Mouse (Mus musculus) MEL (cell line): Measurements from ENCODE around the gene Otof. TPM values are rescaled to one million over a fixed set of nuclear protein-coding genes. Genes with fewer than 3 reads are reported as not detected.

Experiments
- DNase-seq: peaks from one replicate; pipeline ENCODE4 v3.0.0; 2011; ENCODE audit warnings: low read depth, low spot score
- H3K27ac ChIP-seq: 2 replicates; pipeline ENCODE4 v1.5.1; 2012; ENCODE audit warnings: low read depth, mild to moderate bottlenecking, control low read depth, low read length, moderate library complexity; ENCODE audit not compliant: control insufficient read depth
- H3K27me3 ChIP-seq, 2 experiments: fragments of 150-350 bp in 1 of 2; sonication (generic) in 1 of 2; 2 replicates each; pipeline ENCODE4 v1.6.1; 2012; ENCODE audit warnings: low read length in 2 of 2, mild to moderate bottlenecking in 2 of 2, improper control_type of control experiment in 1 of 2, moderate library complexity in 1 of 2; ENCODE audit not compliant: insufficient read depth in 2 of 2, control insufficient read depth in 1 of 2
- H3K36me3 ChIP-seq, 2 experiments: 2 replicates each; pipeline ENCODE4 v1.6.1; 2012 to 2014; ENCODE audit warnings: low read length in 2 of 2, improper control_type of control experiment in 1 of 2, inconsistent platforms in 1 of 2, mild to moderate bottlenecking in 1 of 2; ENCODE audit not compliant: insufficient read depth in 2 of 2, control insufficient read depth in 1 of 2
- H3K4me1 ChIP-seq, 2 experiments: fragments of 150-350 bp in 1 of 2; sonication (generic) in 1 of 2; 2 replicates each; pipeline ENCODE4 v1.6.1; 2012; ENCODE audit warnings: low read length in 2 of 2, improper control_type of control experiment in 1 of 2, mild to moderate bottlenecking in 1 of 2; ENCODE audit not compliant: insufficient read depth in 2 of 2, control insufficient read depth in 1 of 2
- H3K4me3 ChIP-seq, 2 experiments: fragments of 150-350 bp in 1 of 2; sonication (generic) in 1 of 2; 2 replicates each; pipeline ENCODE4 v1.5.1; 2012; ENCODE audit warnings: low read depth in 2 of 2, low read length in 2 of 2, mild to moderate bottlenecking in 2 of 2, moderate library complexity in 2 of 2, control low read depth in 1 of 2, improper control_type of control experiment in 1 of 2; ENCODE audit not compliant: control insufficient read depth in 1 of 2, insufficient read depth in 1 of 2
- H3K79me2 ChIP-seq: 2 replicates; pipeline ENCODE4 v1.6.1; 2012; ENCODE audit warnings: mild to moderate bottlenecking, low read length, moderate library complexity; ENCODE audit not compliant: control insufficient read depth, poor library complexity, insufficient read depth
- H3K9ac ChIP-seq: 2 replicates; pipeline ENCODE4 v1.6.1; 2012; ENCODE audit warnings: low read depth, mild to moderate bottlenecking, control low read depth, low read length, moderate library complexity; ENCODE audit not compliant: control insufficient read depth, poor library complexity, severe bottlenecking
- H3K9me3 ChIP-seq: fragments of 150-350 bp; sonication (generic); replicated peaks from 2 replicates; pipeline ENCODE4 v1.6.1; 2012; ENCODE audit warnings: mild to moderate bottlenecking, low read length, improper control_type of control experiment, moderate library complexity; ENCODE audit not compliant: insufficient read depth
- BHLHE40 ChIP-seq: IDR thresholded peaks from 2 replicates; pipeline ENCODE4 v1.6.1; 2012; ENCODE audit warnings: low read depth, mild to moderate bottlenecking, inconsistent platforms, low read length, improper control_type of control experiment, borderline replicate concordance
- CHD1 ChIP-seq: IDR thresholded peaks from 2 replicates; pipeline ENCODE4 v1.6.1; 2012; ENCODE audit warnings: low read depth, mild to moderate bottlenecking, inconsistent platforms, low read length, improper control_type of control experiment
- CHD2 ChIP-seq: IDR thresholded peaks from 2 replicates; pipeline ENCODE4 v1.6.1; 2011; ENCODE audit warnings: low read length, improper control_type of control experiment
- CTCF ChIP-seq, 3 experiments: IDR thresholded peaks in 2 of 3; conservative IDR thresholded peaks in 1 of 3; 2 replicates each; pipeline ENCODE4 v1.5.1; 2011 to 2012; ENCODE audit warnings: low read length in 3 of 3, low read depth in 2 of 3, mild to moderate bottlenecking in 2 of 3, improper control_type of control experiment in 1 of 3, inconsistent platforms in 1 of 3, mixed read lengths in 1 of 3, moderate library complexity in 1 of 3; ENCODE audit not compliant: control insufficient read depth in 1 of 3, insufficient read depth in 1 of 3, poor library complexity in 1 of 3, severe bottlenecking in 1 of 3
- E2F4 ChIP-seq: IDR thresholded peaks from 2 replicates; pipeline ENCODE4 v1.6.1; 2011; ENCODE audit warnings: low read depth, low read length, improper control_type of control experiment, borderline replicate concordance
- ELF1 ChIP-seq: IDR thresholded peaks from 2 replicates; pipeline ENCODE4 v1.6.1; 2014; ENCODE audit warnings: low read depth, mild to moderate bottlenecking, inconsistent platforms, low read length, improper control_type of control experiment, moderate library complexity
- EP300 ChIP-seq, 2 experiments: IDR thresholded peaks; 2 replicates each; pipeline ENCODE4 v1.6.1; 2011; ENCODE audit warnings: improper control_type of control experiment in 2 of 2, low read length in 2 of 2, low read depth in 1 of 2, mild to moderate bottlenecking in 1 of 2
- ETS1 ChIP-seq: IDR thresholded peaks from 2 replicates; pipeline ENCODE4 v1.6.1; 2012; ENCODE audit warnings: low read depth, mild to moderate bottlenecking, inconsistent platforms, low read length, improper control_type of control experiment, moderate library complexity
- GABPA ChIP-seq: IDR thresholded peaks from 2 replicates; pipeline ENCODE4 v1.6.1; 2012; ENCODE audit warnings: low read depth, mild to moderate bottlenecking, inconsistent platforms, low read length, improper control_type of control experiment, moderate library complexity
- GATA1 ChIP-seq: IDR thresholded peaks from 2 replicates; pipeline ENCODE4 v1.6.1; 2011; ENCODE audit warnings: low read depth, low read length, improper control_type of control experiment
- HCFC1 ChIP-seq: IDR thresholded peaks from 2 replicates; pipeline ENCODE4 v1.6.1; 2012; ENCODE audit warnings: low read depth, mild to moderate bottlenecking, inconsistent platforms, low read length, improper control_type of control experiment, moderate library complexity
- JUND ChIP-seq: IDR thresholded peaks from 2 replicates; pipeline ENCODE4 v1.6.1; 2011; ENCODE audit warnings: low read depth, mild to moderate bottlenecking, improper control_type of control experiment, low read length
- KAT2A ChIP-seq: conservative IDR thresholded peaks from 2 replicates; pipeline ENCODE4 v1.6.1; 2012; ENCODE audit warnings: low read depth, low read length, improper control_type of control experiment, inconsistent platforms
- MAFK ChIP-seq: IDR thresholded peaks from 2 replicates; pipeline ENCODE4 v1.6.1; 2011; ENCODE audit warnings: low read depth, mild to moderate bottlenecking, low read length, improper control_type of control experiment, borderline replicate concordance
- MAX ChIP-seq: IDR thresholded peaks from 2 replicates; pipeline ENCODE4 v1.6.1; 2011; ENCODE audit warnings: low read length, improper control_type of control experiment
- MAZ ChIP-seq: IDR thresholded peaks from 2 replicates; pipeline ENCODE4 v1.6.1; 2012; ENCODE audit warnings: low read depth, mild to moderate bottlenecking, inconsistent platforms, low read length, improper control_type of control experiment
- MYC ChIP-seq: IDR thresholded peaks from 2 replicates; pipeline ENCODE4 v1.6.1; 2011; ENCODE audit warnings: low read depth, mild to moderate bottlenecking, low read length, improper control_type of control experiment, moderate library complexity
- NRF1 ChIP-seq: IDR thresholded peaks from 2 replicates; pipeline ENCODE4 v1.6.1; 2014; ENCODE audit warnings: low read depth, mild to moderate bottlenecking, inconsistent platforms, low read length, improper control_type of control experiment, moderate library complexity; ENCODE audit not compliant: poor library complexity, insufficient read depth, severe bottlenecking
- POLR2A ChIP-seq, 2 experiments: IDR thresholded peaks; 2 replicates each; pipeline ENCODE4 v1.6.1; 2011 to 2012; ENCODE audit warnings: low read length in 2 of 2, mild to moderate bottlenecking in 2 of 2, control low read depth in 1 of 2, improper control_type of control experiment in 1 of 2, low read depth in 1 of 2, moderate library complexity in 1 of 2; ENCODE audit not compliant: control insufficient read depth in 1 of 2, insufficient read depth in 1 of 2, poor library complexity in 1 of 2
- POLR2AphosphoS2 ChIP-seq: IDR thresholded peaks from 2 replicates; pipeline ENCODE4 v1.6.1; 2011; ENCODE audit warnings: low read length, improper control_type of control experiment
- POLR2AphosphoS5 ChIP-seq: IDR thresholded peaks from 2 replicates; pipeline ENCODE4 v1.6.1; 2012; ENCODE audit warnings: low read depth, borderline replicate concordance, mild to moderate bottlenecking, inconsistent platforms, low read length, moderate library complexity, mixed read lengths
- RAD21 ChIP-seq: IDR thresholded peaks from 2 replicates; pipeline ENCODE4 v1.6.1; 2011; ENCODE audit warnings: mild to moderate bottlenecking, low read depth, low read length, improper control_type of control experiment
- RCOR1 ChIP-seq: IDR thresholded peaks from 2 replicates; pipeline ENCODE4 v1.6.1; 2012; ENCODE audit warnings: low read depth, mild to moderate bottlenecking, inconsistent platforms, low read length, improper control_type of control experiment
- SIN3A ChIP-seq: IDR thresholded peaks from 2 replicates; pipeline ENCODE4 v1.6.1; 2012; ENCODE audit warnings: low read length, improper control_type of control experiment, inconsistent platforms
- SMC3 ChIP-seq: IDR thresholded peaks from 2 replicates; pipeline ENCODE4 v1.6.1; 2011; ENCODE audit warnings: low read depth, low read length, improper control_type of control experiment
- TAL1 ChIP-seq: IDR thresholded peaks from 2 replicates; pipeline ENCODE4 v1.6.1; 2012; ENCODE audit warnings: mild to moderate bottlenecking, inconsistent platforms, low read length, moderate library complexity, mixed read lengths
- TBP ChIP-seq: IDR thresholded peaks from 2 replicates; pipeline ENCODE4 v1.8.0; 2011; ENCODE audit warnings: low read depth, low read length, improper control_type of control experiment
- TCF12 ChIP-seq: IDR thresholded peaks from 2 replicates; pipeline ENCODE4 v1.6.1; 2014; ENCODE audit warnings: low read depth, mild to moderate bottlenecking, inconsistent platforms, low read length, improper control_type of control experiment, moderate library complexity
- USF1 ChIP-seq: IDR thresholded peaks from 2 replicates; pipeline ENCODE4 v1.6.1; 2014; ENCODE audit warnings: low read depth, mild to moderate bottlenecking, inconsistent platforms, low read length, improper control_type of control experiment, moderate library complexity
- ZC3H11A ChIP-seq: IDR thresholded peaks from 2 replicates; pipeline ENCODE4 v1.6.1; 2012; ENCODE audit warnings: low read depth, mild to moderate bottlenecking, inconsistent platforms, low read length, improper control_type of control experiment
- ZKSCAN1 ChIP-seq: IDR thresholded peaks from 2 replicates; pipeline ENCODE4 v1.6.1; 2012; ENCODE audit warnings: low read depth, mild to moderate bottlenecking, inconsistent platforms, low read length, improper control_type of control experiment, moderate library complexity
- ZMIZ1 ChIP-seq: IDR thresholded peaks from 2 replicates; pipeline ENCODE4 v1.6.1; 2012; ENCODE audit warnings: low read depth, mild to moderate bottlenecking, inconsistent platforms, low read length, improper control_type of control experiment, moderate library complexity
- polyA plus RNA-seq, 2 experiments: library from polyadenylated mRNA; stranded (reverse) in 1 of 2; unstranded in 1 of 2; fragments of >175 nt in 1 of 2; fragments of >200 nt in 1 of 2; gene quantifications; 2 replicates each; pipeline versions ENCODE4 v1.2.1 to v1.2.4; 2012; ENCODE audit warnings: low replicate concordance in 2 of 2, low read depth in 1 of 2; ENCODE audit not compliant: insufficient read length in 2 of 2, insufficient read depth in 1 of 2, missing spikeins in 1 of 2
- total RNA-seq: library from RNA; depleted of rRNA; stranded (reverse); fragments of 300-350 nt; gene quantifications from 2 replicates; pipeline ENCODE4 v1.2.3, GENCODE M21; 2012

Gene Otof
- total and polyA plus RNA-seq, 3 experiments: 0.01 TPM; not detected in 2

DNA sequence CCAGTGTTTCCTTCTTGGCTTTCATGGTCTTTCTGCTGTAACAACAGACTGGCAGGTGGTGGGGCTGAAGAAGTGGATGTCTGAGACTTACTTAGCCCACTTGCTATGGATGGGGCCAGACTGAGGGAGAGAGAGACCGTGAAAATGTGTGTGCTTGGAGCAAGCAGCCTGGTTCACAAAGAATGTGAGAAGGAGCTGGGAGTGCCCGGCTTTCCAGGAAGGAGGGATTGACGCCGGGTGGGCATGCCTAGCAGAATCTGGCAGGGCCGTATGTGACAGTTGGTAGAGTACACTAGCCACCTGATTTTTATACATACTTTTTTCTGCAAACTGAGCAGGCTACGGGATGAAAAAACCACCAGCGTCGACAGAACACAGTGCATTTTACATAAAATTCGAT lies 4.6 kb upstream of the Otof start:
- H3K4me3 ChIP-seq: no peak overlapping the region
- H3K9ac ChIP-seq: no peak overlapping the region
- DNase-seq: no peak
- no peaks in the 10 kb centered on the region for H3K9me3 ChIP-seq
- H3K79me2 ChIP-seq: no peaks in the 10 kb centered on the region
- TF ChIP-seq ZC3H11A (no peak), TBP (no peak), POLR2AphosphoS5 (no peak), SMC3 (no peak), MAFK (no peak), GATA1 (no peak), ZKSCAN1 (no peak), MAX (no peak), TCF12 (no peak), SIN3A (no peak), BHLHE40 (no peak), ETS1 (no peak), CHD1 (no peak), POLR2A (IDR thresholded peaks at IDR 0.05; ENCODE audit: control insufficient read depth in 1 of 2, insufficient read depth in 1 of 2, low read depth in 1 of 2, low read length in 2 of 2, poor library complexity in 1 of 2) (no peak), HCFC1 (no peak), JUND (no peak), USF1 (no peak), NRF1 (no peak), CHD2 (no peak)
- H3K36me3 ChIP-seq: no peaks in the 10 kb centered on the region
- H3K4me1 ChIP-seq: no peaks in the 10 kb centered on the region
- H3K27me3 ChIP-seq: peaks cover 16 to 22% of the 10 kb centered on the region in 2 experiments
- no peak overlapping the region for H3K27ac ChIP-seq

DNA sequence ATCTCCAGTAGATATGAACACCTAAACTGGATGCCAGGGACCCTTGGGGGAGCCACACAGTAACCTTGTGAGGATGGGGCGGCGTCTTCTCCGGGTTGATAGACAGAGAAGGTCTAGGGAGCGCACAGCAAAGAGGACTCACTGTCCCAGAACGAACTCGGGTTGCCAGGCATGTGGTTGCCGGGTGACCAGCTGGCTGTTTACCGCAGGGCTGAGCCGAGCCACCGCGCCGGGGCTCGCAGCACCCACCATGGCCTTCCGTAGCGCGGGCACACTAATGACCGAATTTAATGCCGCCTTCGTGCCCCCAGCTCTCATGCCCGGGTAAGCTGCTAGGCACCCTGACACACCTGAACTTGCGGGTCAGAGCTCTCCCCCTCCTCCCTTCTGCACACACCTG lies 4.1 kb upstream of the Otof start, which contains the start of gene 1700001C02Rik:
1700001C02Rik (plus strand) TSS at position 187 of the 400 bp plus-strand sequence.
- no peak for DNase-seq
- no peak within 1 kb of the TSS for H3K9ac ChIP-seq
- TF ChIP-seq TBP (no peak), ZMIZ1 (no peak), POLR2AphosphoS5 (no peak), TAL1 (no peak), CTCF (IDR thresholded peaks at IDR 0.05 in 2 of 3, conservative IDR thresholded peaks at IDR 0.05 in 1 of 3; ENCODE audit: control insufficient read depth in 1 of 3, insufficient read depth in 1 of 3, low read depth in 2 of 3, low read length in 3 of 3, poor library complexity in 1 of 3, severe bottlenecking in 1 of 3) (no peak), RCOR1 (no peak), KAT2A (no peak), CHD2 (no peak), POLR2AphosphoS2 (no peak), RAD21 (no peak), SMC3 (no peak), MYC (no peak), MAZ (no peak), GABPA (no peak), ELF1 (no peak), EP300 (IDR thresholded peaks at IDR 0.05; ENCODE audit: low read depth in 1 of 2, low read length in 2 of 2) (no peak), ETS1 (no peak), E2F4 (no peak)
- H3K79me2 ChIP-seq: no peaks in the 10 kb centered on the region
- H3K27ac ChIP-seq: no peak within 1 kb of the TSS
- H3K4me1 ChIP-seq: no peaks in the 10 kb centered on the region
- H3K9me3 ChIP-seq: no peaks in the 10 kb centered on the region
- no peak within 1 kb of the TSS for H3K4me3 ChIP-seq
- H3K27me3 ChIP-seq: peaks cover 20 to 24% of the 10 kb centered on the region in 2 experiments
- no peaks in the 10 kb centered on the region for H3K36me3 ChIP-seq
